Mouse (Mus musculus) erythroblast, embryonic 14.5 days (primary cell): ENCODE results near the gene Nrp1.

Source experiments
- GATA1 ChIP-seq: IDR thresholded peaks from 2 replicates; pipeline ENCODE4 v1.6.1; 2012; ENCODE audit warnings: low read length, inconsistent platforms, mixed read lengths
- TAL1 ChIP-seq: IDR thresholded peaks from 3 replicates; pipeline ENCODE4 v1.6.1; 2012; ENCODE audit warnings: low read length, inconsistent platforms, mixed read lengths

GRCm38 (mm10) chr8:128465553-128465952, 107.1 kb downstream of the Nrp1 start:
- TF ChIP-seq GATA1 = no peak
- no peak for TF ChIP-seq TAL1
